Mouse (Mus musculus): ENCODE data around the gene Arpc2.

The Arpc2 gene

GRCm38 (mm10) chr1:74284543-74285160, 48.8 kb downstream of the Arpc2 start, which contains the start of the genes Aamp and Pnkd:
Aamp (minus strand) TSS chr1:74284738.
Pnkd (plus strand) TSS chr1:74284930.
- DNase-seq: peak; percentile 99 to 100

GRCm38 (mm10) chr1:74285212-74286010, 49.5 kb downstream of the Arpc2 start:
- no peak for DNase-seq

GRCm38 (mm10) chr1:74286869-74287607, 51.2 kb downstream of the Arpc2 start:
- peak in 1 of 2 experiments; percentile 26 for DNase-seq

GRCm38 (mm10) chr1:74288327-74288726, 52.4 kb downstream of the Arpc2 start:
- DNase-seq: no peak

- DNase-seq: no peak
These were observed 53.4 kb downstream of the Arpc2 start for GRCm38 (mm10) chr1:74289248-74289647.

- DNase-seq: no peak
These were observed 53.9 kb downstream of the Arpc2 start for GRCm38 (mm10) chr1:74289740-74290139.

- DNase-seq: no peak
These were observed 54.3 kb downstream of the Arpc2 start for GRCm38 (mm10) chr1:74290141-74290540.

GRCm38 (mm10) chr1:74292331-74293020, 56.6 kb downstream of the Arpc2 start:
- DNase-seq: no peak

- no peak for DNase-seq
These were observed 57.5 kb downstream of the Arpc2 start for GRCm38 (mm10) chr1:74293306-74293960.

GRCm38 (mm10) chr1:74294090-74294643, 58.3 kb downstream of the Arpc2 start:
- DNase-seq: no peak

- no peak for DNase-seq
These were observed 59.0 kb downstream of the Arpc2 start for GRCm38 (mm10) chr1:74294733-74295455.

GRCm38 (mm10) chr1:74295456-74296171, 59.7 kb downstream of the Arpc2 start:
- DNase-seq: no peak

GRCm38 (mm10) chr1:74296477-74296876, 60.6 kb downstream of the Arpc2 start:
- DNase-seq: no peak

GRCm38 (mm10) chr1:74297269-74297668, 61.4 kb downstream of the Arpc2 start:
- no peak for DNase-seq

- DNase-seq: no peak
These were observed 62.4 kb downstream of the Arpc2 start for GRCm38 (mm10) chr1:74298157-74298750.

GRCm38 (mm10) chr1:74298996-74299395, 63.1 kb downstream of the Arpc2 start:
- no peak for DNase-seq

GRCm38 (mm10) chr1:74300347-74301110, 64.6 kb downstream of the Arpc2 start:
- no peak for DNase-seq

- DNase-seq: no peak
These were observed 66.3 kb downstream of the Arpc2 start for GRCm38 (mm10) chr1:74302229-74302628.

GRCm38 (mm10) chr1:74302835-74303234, 67.0 kb downstream of the Arpc2 start:
- no peak for DNase-seq

All from thymus, postnatal 36 days (tissue).